Comparison of ENCODE assay signal across 8 mouse cellular contexts in genomic region chr11:69196766-69197165, GRCm38 (mm10). TPM values are rescaled to one million over a fixed set of nuclear protein-coding genes. Genes with fewer than 3 reads are reported as not detected.
DNase-seq lines count a peak whose midpoint lies in the region; ATAC-seq and TF ChIP-seq lines count a peak whose summit lies in the region.

No protein-coding gene starts in this region.

- H3K4me2 ChIP-seq in liver, embryonic 13.5 days = 0 out of 2 replicates have a peak overlapping the region, but pooled peaks have one; percentile 22
- H3K4me2 ChIP-seq in hindbrain, embryonic 11.5 days (replicated peaks; ENCODE audit: low read depth, low read length) = peak overlapping the region; percentile 25; the same call in 1 of the 2 replicates
- peak overlapping the region; percentile 52 for H3K4me2 ChIP-seq in midbrain, embryonic 16.5 days (ENCODE audit: low read length)

- peaks cover 53% of the 10 kb centered on the region for H3K27me3 ChIP-seq in liver, embryonic 13.5 days
- peaks cover 17% of the 10 kb centered on the region for H3K27me3 ChIP-seq in hindbrain, embryonic 11.5 days (ENCODE audit: control insufficient read depth, insufficient read depth, low read length)
- H3K27me3 ChIP-seq in midbrain, embryonic 16.5 days (ENCODE audit: control insufficient read depth, insufficient read depth, low read depth, low read length) = peaks cover 14% of the 10 kb centered on the region

- no peak overlapping the region for H3K27ac ChIP-seq in liver, embryonic 13.5 days
- no peak overlapping the region for H3K27ac ChIP-seq in hindbrain, embryonic 11.5 days (ENCODE audit: low read depth, low read length)
- H3K27ac ChIP-seq in midbrain, embryonic 16.5 days (ENCODE audit: low read length) = no peak overlapping the region
- H3K27ac ChIP-seq in gastrocnemius, adult 2 months = no peak overlapping the region

- H3K4me1 ChIP-seq in liver, embryonic 13.5 days (replicated peaks) = no peaks in the 10 kb centered on the region
- H3K4me1 ChIP-seq in hindbrain, embryonic 11.5 days (replicated peaks; ENCODE audit: control insufficient read depth, insufficient read depth, low read length) = no peaks in the 10 kb centered on the region
- H3K4me1 ChIP-seq in midbrain, embryonic 16.5 days (ENCODE audit: control insufficient read depth, insufficient read depth, low read length) = peaks cover 4% of the 10 kb centered on the region; the same call in 1 of the 2 replicates

- no peak for DNase-seq in liver, embryonic 13.5 days
- no peak for DNase-seq in liver
- peak; percentile 69 to 76 for DNase-seq in cerebellum, postnatal 10 days
- peak; percentile 5 for DNase-seq in hindbrain, embryonic 11.5 days (ENCODE audit: low spot score)
- no peak for DNase-seq in gastrocnemius, adult 2 months
- no peak for DNase-seq in gastrocnemius, adult 8-10 months (ENCODE audit: low spot score in 2 of 2)
- no peak for DNase-seq in left cerebral cortex, adult 11 months (ENCODE audit: low spot score)

- H3K9me3 ChIP-seq in liver, embryonic 13.5 days (replicated peaks) = no peaks in the 10 kb centered on the region
- H3K9me3 ChIP-seq in hindbrain, embryonic 11.5 days (ENCODE audit: control insufficient read depth, low read length) = no peaks in the 10 kb centered on the region
- no peaks in the 10 kb centered on the region for H3K9me3 ChIP-seq in midbrain, embryonic 16.5 days (replicated peaks; ENCODE audit: control insufficient read depth, low read length, poor library complexity, severe bottlenecking)

- 8% methylated on average over 5 of the region's 5 CpGs for WGBS in liver, embryonic 13.5 days (ENCODE audit: insufficient replicate concordance)
- 2% methylated on average over 5 of the region's 5 CpGs for WGBS in hindbrain, embryonic 11.5 days
- 5% methylated on average over 5 of the region's 5 CpGs for WGBS in midbrain, embryonic 16.5 days

- no peak; the same call in 1 of the 2 replicates for TF ChIP-seq CTCF in gastrocnemius, adult 2 months (IDR thresholded peaks at IDR 0.05)

- no peak overlapping the region for H3K9ac ChIP-seq in liver, embryonic 13.5 days
- H3K9ac ChIP-seq in hindbrain, embryonic 11.5 days (ENCODE audit: low read depth, low read length) = no peak overlapping the region
- H3K9ac ChIP-seq in midbrain, embryonic 16.5 days (ENCODE audit: low read depth, low read length) = peak overlapping the region; percentile 47; the same call in 1 of the 2 replicates

- no peak for ATAC-seq in liver, embryonic 13.5 days (ENCODE audit: low read depth)
- ATAC-seq in hindbrain, embryonic 11.5 days (ENCODE audit: low FRiP score) = no peak
- ATAC-seq in midbrain, embryonic 16.5 days = no peak

- H3K36me3 ChIP-seq in liver, embryonic 13.5 days = no peaks in the 10 kb centered on the region
- H3K36me3 ChIP-seq in hindbrain, embryonic 11.5 days (ENCODE audit: control insufficient read depth, insufficient read depth, low read length) = no peaks in the 10 kb centered on the region
- no peaks in the 10 kb centered on the region for H3K36me3 ChIP-seq in midbrain, embryonic 16.5 days (ENCODE audit: control insufficient read depth, insufficient read depth, low read length)

- intact Hi-C loops in gastrocnemius, adult 2 months (cut with DNase I) = loop anchor here (10.0 kb wide), 1 partner anchor 188 kb away; no protein-coding TSS in a partner anchor

- no peak overlapping the region for H3K4me3 ChIP-seq in liver, embryonic 13.5 days (replicated peaks)
- H3K4me3 ChIP-seq in hindbrain, embryonic 11.5 days (ENCODE audit: low read depth, low read length) = no peak overlapping the region
- H3K4me3 ChIP-seq in midbrain, embryonic 16.5 days (ENCODE audit: low read depth, low read length) = peak overlapping the region; percentile 28
- H3K4me3 ChIP-seq in gastrocnemius, adult 2 months = no peak overlapping the region

RNA-seq across cellular contexts. Expression of gene Alox8, which starts 0.9 kb away (rescaled TPM):
- polyA plus RNA-seq in liver, embryonic 13.5 days (2015; fragmentation: Nextera tagmentation; extraction: Ambion mirVana) = 0.20 TPM in 1 of 2 replicates, not detected in the other
- polyA plus RNA-seq in hindbrain, embryonic 11.5 days (2014; fragmentation: Nextera tagmentation; extraction: Ambion mirVana) = 0.04 TPM in 1 of 2 replicates, not detected in the other
- polyA plus RNA-seq in midbrain, embryonic 16.5 days (2015; fragmentation: Nextera tagmentation; extraction: Ambion mirVana) = 0.59 and 0.72 TPM in 2 replicates
- total RNA-seq in gastrocnemius, adult 2 months (2021) = not detected
- total RNA-seq in gastrocnemius, adult 8-10 months (2022) = not detected

RNA-seq across cellular contexts. Expression of gene Alox12b, which starts 40.0 kb away (rescaled TPM):
- polyA plus RNA-seq in liver, embryonic 13.5 days (2015; fragmentation: Nextera tagmentation; extraction: Ambion mirVana) = not detected in 2 replicates
- polyA plus RNA-seq in hindbrain, embryonic 11.5 days (2014; fragmentation: Nextera tagmentation; extraction: Ambion mirVana) = 0.06 and 0.20 TPM in 2 replicates
- 0.50 and 0.53 TPM in 2 replicates for polyA plus RNA-seq in midbrain, embryonic 16.5 days (2015; fragmentation: Nextera tagmentation; extraction: Ambion mirVana)
- total RNA-seq in gastrocnemius, adult 2 months (2021) = not detected
- not detected for total RNA-seq in gastrocnemius, adult 8-10 months (2022)

RNA-seq across cellular contexts. Expression of gene Gucy2e, which starts 40.1 kb away (rescaled TPM):
- not detected in 2 replicates for polyA plus RNA-seq in liver, embryonic 13.5 days (2015; fragmentation: Nextera tagmentation; extraction: Ambion mirVana)
- 0.07 TPM in 1 of 2 replicates, not detected in the other for polyA plus RNA-seq in hindbrain, embryonic 11.5 days (2014; fragmentation: Nextera tagmentation; extraction: Ambion mirVana)
- 0.51 and 0.67 TPM in 2 replicates for polyA plus RNA-seq in midbrain, embryonic 16.5 days (2015; fragmentation: Nextera tagmentation; extraction: Ambion mirVana)
- total RNA-seq in gastrocnemius, adult 2 months (2021) = not detected
- not detected for total RNA-seq in gastrocnemius, adult 8-10 months (2022)

Comparison
In these comparisons a context has a peak if more than half of its experiments do, and no peak if none do; other contexts are left out.
1. DNase-seq: peak in cerebellum, postnatal 10 days (2 of 2) and hindbrain, embryonic 11.5 days (single experiment); none in liver, embryonic 13.5 days (single experiment), liver (single experiment), gastrocnemius, adult 2 months (single experiment), gastrocnemius, adult 8-10 months (0 of 2) and left cerebral cortex, adult 11 months (single experiment).
2. Peak in every context shown above with its lines, with median percentiles within 50 percentile points of each other: H3K4me2 ChIP-seq.